ENCODE assay signal across 8 mouse cellular contexts in the genomic region with DNA sequence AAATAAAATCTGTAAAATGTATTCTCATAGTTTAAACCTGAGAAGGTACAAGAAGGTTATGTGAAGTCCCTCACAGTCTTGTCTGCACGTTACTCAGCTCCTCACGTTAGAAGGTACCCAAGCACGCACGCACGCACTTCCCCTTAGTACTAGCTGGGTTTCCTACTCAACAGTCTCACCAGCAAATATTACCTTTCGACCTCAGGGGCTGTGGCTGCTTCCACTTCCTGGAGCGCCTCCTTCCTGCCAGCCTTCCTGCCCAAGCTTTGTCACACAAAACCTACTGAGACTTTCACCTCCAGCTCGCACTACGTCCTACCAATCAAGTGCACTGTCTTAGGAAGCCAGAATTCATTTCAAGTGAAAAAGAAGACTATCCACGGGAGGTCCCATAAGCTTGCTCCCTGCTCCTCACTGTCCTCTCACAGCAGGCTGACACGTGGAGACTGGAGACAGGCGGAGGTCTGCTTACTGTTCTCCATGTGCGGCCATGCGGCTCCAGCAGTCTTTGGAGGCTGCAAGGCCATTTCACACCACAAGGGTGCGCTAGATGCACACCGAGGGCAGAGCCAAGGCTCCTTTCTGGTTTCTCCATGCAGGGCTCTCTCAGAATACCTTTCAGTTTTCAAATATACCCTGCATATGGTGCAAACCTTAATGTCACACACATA. TPM values are rescaled to one million over a fixed set of nuclear protein-coding genes. Genes with fewer than 3 reads are reported as not detected.
A peak's percentile ranks its signal among the peaks of the same experiment; 100 is the strongest.
DNase-seq lines count a peak whose midpoint lies in the region; ATAC-seq and TF ChIP-seq lines count a peak whose summit lies in the region.

No protein-coding gene starts in this region.

- peak; percentile 93 for TF ChIP-seq RAD21 in MEL (IDR thresholded peaks at IDR 0.05; ENCODE audit: low read depth, low read length)

- ATAC-seq in forebrain, postnatal 0 days: peak; percentile 82
- peak; percentile 82 for ATAC-seq in lung, embryonic 14.5 days (ENCODE audit: insufficient read depth)

- peak; percentile 92 for DNase-seq in MEL (ENCODE audit: low read depth, low spot score)
- DNase-seq in cerebellum, adult 2 months: peak; percentile 79 to 90
- peak; percentile 90 for DNase-seq in forebrain, postnatal 0 days
- peak; percentile 96 for DNase-seq in heart, postnatal 4 days
- DNase-seq in layer of hippocampus, adult 2 months (ENCODE audit: low spot score in 2 of 2): peak; percentile 85 to 94
- DNase-seq in lung, embryonic 14.5 days: peak; percentile 98
- peak; percentile 63 for DNase-seq in ovary, adult 18-20 months (ENCODE audit: low spot score)
- peak; percentile 95 for DNase-seq in thymus, adult 2 months

- H3K36me3 ChIP-seq in MEL (ENCODE audit: control insufficient read depth in 1 of 2, insufficient read depth in 2 of 2, low read length in 2 of 2): peaks cover 0 to 10% of the 10 kb centered on the region in 2 experiments; a peak in 3 of 4 replicates
- H3K36me3 ChIP-seq in forebrain, postnatal 0 days (ENCODE audit: insufficient read depth): peaks cover 9% of the 10 kb centered on the region; the same call in 1 of the 2 replicates
- H3K36me3 ChIP-seq in lung, embryonic 14.5 days (ENCODE audit: insufficient read depth): peaks cover 5% of the 10 kb centered on the region
- 0 out of 2 replicates have a peak, but pooled peaks cover 4% of the 10 kb centered on the region for H3K36me3 ChIP-seq in thymus, adult 2 months (ENCODE audit: control insufficient read depth, insufficient read depth, low read length)

- no peak; a peak in 2 of 4 replicates for TF ChIP-seq POLR2A in MEL (IDR thresholded peaks at IDR 0.05; ENCODE audit: control insufficient read depth in 1 of 2, insufficient read depth in 1 of 2, low read depth in 1 of 2, low read length in 2 of 2, poor library complexity in 1 of 2)
- no peak for TF ChIP-seq POLR2A in cerebellum, adult 2 months (IDR thresholded peaks at IDR 0.05; ENCODE audit: borderline replicate concordance, insufficient read depth, low read length)
- TF ChIP-seq POLR2A in thymus, adult 2 months (IDR thresholded peaks at IDR 0.05; ENCODE audit: control insufficient read depth, extremely low read depth, insufficient read depth, low read length, poor library complexity): 0 out of 2 replicates have a peak, but pooled peaks have one; percentile 33

- peak; percentile 89 to 98 (median 94) for TF ChIP-seq CTCF in MEL (IDR thresholded peaks at IDR 0.05 in 2 of 3, conservative IDR thresholded peaks at IDR 0.05 in 1 of 3; ENCODE audit: control insufficient read depth in 1 of 3, insufficient read depth in 1 of 3, low read depth in 2 of 3, low read length in 3 of 3, poor library complexity in 1 of 3, severe bottlenecking in 1 of 3)
- TF ChIP-seq CTCF in cerebellum, adult 2 months (IDR thresholded peaks at IDR 0.05; ENCODE audit: borderline replicate concordance, insufficient read depth, low read depth, low read length): peak; percentile 96
- TF ChIP-seq CTCF in forebrain, postnatal 0 days (IDR thresholded peaks at IDR 0.05; ENCODE audit: low read depth): peak; percentile 98
- peak; percentile 100 for TF ChIP-seq CTCF in layer of hippocampus, adult 2 months (conservative IDR thresholded peaks at IDR 0.05)
- TF ChIP-seq CTCF in lung, embryonic 14.5 days (IDR thresholded peaks at IDR 0.05; ENCODE audit: low read depth): peak; percentile 99
- TF ChIP-seq CTCF in thymus, adult 2 months (IDR thresholded peaks at IDR 0.05; ENCODE audit: borderline replicate concordance, control insufficient read depth, extremely low read depth, insufficient read depth, low read length, poor library complexity): peak; percentile 93

- peak overlapping the region; percentile 74 for H3K9ac ChIP-seq in MEL (ENCODE audit: control insufficient read depth, low read depth, low read length, poor library complexity, severe bottlenecking)
- H3K9ac ChIP-seq in forebrain, postnatal 0 days: no peak overlapping the region
- peak overlapping the region; percentile 30; the same call in 1 of the 2 replicates for H3K9ac ChIP-seq in lung, embryonic 14.5 days

- peaks cover 18% of the 10 kb centered on the region for H3K79me2 ChIP-seq in MEL (ENCODE audit: control insufficient read depth, insufficient read depth, low read length, poor library complexity)

- peak overlapping the region; percentile 66 for H3K27ac ChIP-seq in MEL (ENCODE audit: control insufficient read depth, low read depth, low read length)
- H3K27ac ChIP-seq in cerebellum, adult 2 months (ENCODE audit: insufficient read depth, low read length): no peak overlapping the region
- no peak overlapping the region for H3K27ac ChIP-seq in forebrain, postnatal 0 days (ENCODE audit: low read depth, low read length)
- H3K27ac ChIP-seq in layer of hippocampus, adult 2 months: no peak overlapping the region
- peak overlapping the region; percentile 66 for H3K27ac ChIP-seq in lung, embryonic 14.5 days (ENCODE audit: low read depth)
- peak overlapping the region; percentile 57 for H3K27ac ChIP-seq in thymus, adult 2 months (ENCODE audit: control insufficient read depth, insufficient read depth, low read length)

- H3K4me1 ChIP-seq in MEL (ENCODE audit: control insufficient read depth in 1 of 2, insufficient read depth in 2 of 2, low read length in 2 of 2): peaks cover 0 to 6% of the 10 kb centered on the region in 2 experiments; a peak in 3 of 4 replicates
- no peaks in the 10 kb centered on the region; the same call in 1 of the 2 replicates for H3K4me1 ChIP-seq in cerebellum, adult 2 months (ENCODE audit: control insufficient read depth, insufficient read depth, low read length)
- no peaks in the 10 kb centered on the region for H3K4me1 ChIP-seq in forebrain, postnatal 0 days (ENCODE audit: insufficient read depth)
- H3K4me1 ChIP-seq in lung, embryonic 14.5 days (ENCODE audit: insufficient read depth): peaks cover 10% of the 10 kb centered on the region; the same call in 1 of the 2 replicates
- peaks cover 8% of the 10 kb centered on the region for H3K4me1 ChIP-seq in thymus, adult 2 months (replicated peaks; ENCODE audit: control insufficient read depth, insufficient read depth, low read length)

- H3K27me3 ChIP-seq in MEL (ENCODE audit: control insufficient read depth in 1 of 2, insufficient read depth in 2 of 2, low read length in 2 of 2): no peaks in the 10 kb centered on the region
- H3K27me3 ChIP-seq in cerebellum, adult 2 months (ENCODE audit: control insufficient read depth, insufficient read depth, low read length): no peaks in the 10 kb centered on the region
- H3K27me3 ChIP-seq in forebrain, postnatal 0 days (ENCODE audit: insufficient read depth, low read length): no peaks in the 10 kb centered on the region
- no peaks in the 10 kb centered on the region for H3K27me3 ChIP-seq in lung, embryonic 14.5 days (ENCODE audit: insufficient read depth, low read length)
- H3K27me3 ChIP-seq in thymus, adult 2 months (ENCODE audit: control insufficient read depth, insufficient read depth, low read length): no peaks in the 10 kb centered on the region

- WGBS in cerebellum, adult 2 months: 43% methylated on average over 16 of the region's 16 CpGs
- WGBS in forebrain, postnatal 0 days: 42% methylated on average over 16 of the region's 16 CpGs
- WGBS in lung, embryonic 14.5 days: 26% methylated on average over 16 of the region's 16 CpGs
- 2% methylated on average over 16 of the region's 16 CpGs for WGBS in thymus, adult 2 months

- H3K9me3 ChIP-seq in MEL (replicated peaks; ENCODE audit: insufficient read depth, low read length): no peaks in the 10 kb centered on the region
- no peaks in the 10 kb centered on the region for H3K9me3 ChIP-seq in forebrain, postnatal 0 days (ENCODE audit: low read length)
- no peaks in the 10 kb centered on the region for H3K9me3 ChIP-seq in lung, embryonic 14.5 days (ENCODE audit: low read depth, low read length)

- no peak overlapping the region; the same call in 1 of the 2 replicates for H3K4me2 ChIP-seq in forebrain, postnatal 0 days (ENCODE audit: low read depth)
- peak overlapping the region; percentile 51 for H3K4me2 ChIP-seq in lung, embryonic 14.5 days

- no peak for TF ChIP-seq EP300 in MEL (IDR thresholded peaks at IDR 0.05; ENCODE audit: low read depth in 1 of 2, low read length in 2 of 2)

- H3K4me3 ChIP-seq in MEL (ENCODE audit: control insufficient read depth in 1 of 2, insufficient read depth in 1 of 2, low read depth in 2 of 2, low read length in 2 of 2): peak overlapping the region; percentile 12 to 37; a peak in 3 of 4 replicates
- H3K4me3 ChIP-seq in cerebellum, adult 2 months (replicated peaks; ENCODE audit: insufficient read depth, low read depth, low read length): no peak overlapping the region
- H3K4me3 ChIP-seq in forebrain, postnatal 0 days (ENCODE audit: low read depth, low read length): no peak overlapping the region
- H3K4me3 ChIP-seq in layer of hippocampus, adult 2 months: no peak overlapping the region
- no peak overlapping the region for H3K4me3 ChIP-seq in lung, embryonic 14.5 days (ENCODE audit: low read depth, low read length)
- H3K4me3 ChIP-seq in thymus, adult 2 months (ENCODE audit: control insufficient read depth, insufficient read depth, low read length): peak overlapping the region; percentile 33

TF ChIP-seq in MEL, 35 proteins besides CTCF, POLR2A, EP300 and RAD21 (continues in another document):
- TF ChIP-seq MYB (IDR thresholded peaks at IDR 0.05; ENCODE audit: low read depth, low read length): no peak
- TF ChIP-seq TBP (IDR thresholded peaks at IDR 0.05; ENCODE audit: low read depth, low read length): peak; percentile 70
- peak; percentile 99 for TF ChIP-seq MYC (IDR thresholded peaks at IDR 0.05; ENCODE audit: low read depth, low read length)
- no peak for TF ChIP-seq MAFK (IDR thresholded peaks at IDR 0.05; ENCODE audit: borderline replicate concordance, low read depth, low read length)
- no peak for TF ChIP-seq BHLHE40 (IDR thresholded peaks at IDR 0.05; ENCODE audit: borderline replicate concordance, low read depth, low read length)
- no peak for TF ChIP-seq RCOR1 (IDR thresholded peaks at IDR 0.05; ENCODE audit: low read depth, low read length)
- peak; percentile 84 for TF ChIP-seq SMC3 (IDR thresholded peaks at IDR 0.05; ENCODE audit: low read depth, low read length)
- TF ChIP-seq GATA1 (IDR thresholded peaks at IDR 0.05; ENCODE audit: low read depth, low read length): no peak
- TF ChIP-seq ETS1 (IDR thresholded peaks at IDR 0.05; ENCODE audit: low read depth, low read length): no peak
- TF ChIP-seq USF1 (IDR thresholded peaks at IDR 0.05; ENCODE audit: low read depth, low read length): no peak

RNA-seq across cellular contexts. Expression of gene Gne, which starts 18.5 kb away (rescaled TPM):
- total RNA-seq in MEL (2012; rRNA removed): 28.2 and 32.4 TPM in 2 replicates
- polyA plus RNA-seq in MEL (2012; ENCODE audit: insufficient read depth in 1 of 2, insufficient read length in 2 of 2, low read depth in 1 of 2, low replicate concordance in 2 of 2, missing spikeins in 1 of 2): 100 to 1,000 TPM in 1 of 2 experiments, 10 to 100 TPM in 1; 53.0 to 127 TPM
- 21.7 and 23.3 TPM in 2 replicates for polyA plus RNA-seq in cerebellum, adult 2 months (2012; rRNA removed)
- total RNA-seq in forebrain, postnatal 0 days (2014; rRNA removed): 34.2 and 36.5 TPM in 2 replicates
- 22.1 and 25.2 TPM in 2 replicates for polyA plus RNA-seq in forebrain, postnatal 0 days (2015; fragmentation: Nextera tagmentation; extraction: Ambion mirVana)
- total RNA-seq in heart, postnatal 4 days (2021): 10 to 100 TPM; 46.6 to 49.7 TPM
- 10 to 100 TPM; 47.4 to 53.1 TPM for total RNA-seq in layer of hippocampus, adult 2 months (2021)
- 37.3 and 38.5 TPM in 2 replicates for polyA plus RNA-seq in lung, embryonic 14.5 days (2014; fragmentation: Nextera tagmentation; extraction: Ambion mirVana)
- 28.0 and 32.0 TPM in 2 replicates for polyA plus RNA-seq in thymus, adult 2 months (2012; rRNA removed)

Comparison
In these comparisons a context has a peak if more than half of its experiments do, and no peak if none do; other contexts are left out.
1. H3K27ac ChIP-seq: peak in MEL (single experiment), lung, embryonic 14.5 days (single experiment) and thymus, adult 2 months (single experiment); none in cerebellum, adult 2 months (single experiment), forebrain, postnatal 0 days (single experiment) and layer of hippocampus, adult 2 months (single experiment).
2. H3K4me3 ChIP-seq: peak in MEL (2 of 2) and thymus, adult 2 months (single experiment); none in cerebellum, adult 2 months (single experiment), forebrain, postnatal 0 days (single experiment), layer of hippocampus, adult 2 months (single experiment) and lung, embryonic 14.5 days (single experiment).
3. Peak in every context shown above with its lines, with median percentiles within 50 percentile points of each other: DNase-seq and CTCF ChIP-seq.